Mouse (Mus musculus): ENCODE results near the gene 1700109H08Rik. TPM values are rescaled to one million over a fixed set of nuclear protein-coding genes. Genes with fewer than 3 reads are reported as not detected.
"Not testable (repeated sequence)": the region's sequence is repeated elsewhere in the genome, so short reads cannot be mapped to it uniquely, and the experiment has no call there.

1700109H08Rik gene
- polyA plus RNA-seq (2012), result 0.02 and 0.08 TPM in 2 replicates

DNA sequence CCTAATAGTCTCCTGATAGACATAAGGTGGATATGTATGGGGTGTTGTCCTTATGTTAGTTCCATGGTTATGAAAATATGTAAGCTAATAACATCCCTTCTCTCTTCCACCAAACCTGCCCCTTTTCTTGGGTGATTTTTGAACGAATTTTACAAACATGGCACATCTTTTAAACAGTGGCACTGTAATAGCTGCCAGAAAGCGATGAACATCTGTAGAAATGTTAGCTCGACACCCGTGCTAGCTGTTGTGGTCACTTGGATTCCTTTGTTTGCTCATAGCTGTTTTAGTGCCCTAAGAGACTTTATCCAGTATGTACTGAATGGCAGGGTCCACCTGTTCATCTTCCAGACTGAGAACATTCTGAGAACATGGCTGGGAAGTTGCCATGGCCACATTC, at the start of gene 1700109H08Rik:
TSS of gene 1700109H08Rik (plus strand) at position 301 of the 400 bp plus-strand sequence.
- peaks cover 96% of the 10 kb centered on the region for H3K36me3 ChIP-seq (ENCODE audit: control insufficient read depth)
- no peaks in the 10 kb centered on the region for H3K27me3 ChIP-seq (ENCODE audit: control insufficient read depth)
- no peak for TF ChIP-seq TAL1 (IDR thresholded peaks at IDR 0.05; ENCODE audit: low read length)
- no peak for TF ChIP-seq GATA1 (IDR thresholded peaks at IDR 0.05; ENCODE audit: low read length)
- peaks cover 3% of the 10 kb centered on the region; the same call in 1 of the 2 replicates for H3K9me3 ChIP-seq (ENCODE audit: control insufficient read depth, low read length)
- H3K4me3 ChIP-seq (replicated peaks), result no peak within 1 kb of the TSS
- no peaks in the 10 kb centered on the region for H3K4me1 ChIP-seq (ENCODE audit: control insufficient read depth)

DNA sequence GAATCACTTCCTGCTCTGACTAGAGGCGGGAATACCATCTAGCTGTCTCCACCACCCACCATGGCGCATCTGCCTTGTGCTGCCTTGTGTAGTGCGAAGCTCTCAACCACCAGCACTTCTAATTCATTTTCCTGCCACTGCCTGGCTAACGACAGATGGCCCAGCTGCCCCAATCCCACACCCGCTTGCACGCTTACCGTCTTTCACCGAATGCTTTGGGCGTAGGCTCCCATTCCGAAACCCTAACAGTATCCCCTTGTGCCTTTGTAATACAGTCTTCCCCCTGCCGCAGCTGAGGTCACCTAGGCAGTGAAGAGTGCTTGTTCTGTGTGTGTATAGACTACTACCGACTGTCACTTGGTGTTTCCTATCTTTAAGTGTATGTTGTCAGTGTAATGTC, 49.6 kb upstream of the 1700109H08Rik start:
- no peaks in the 10 kb centered on the region for H3K4me1 ChIP-seq (ENCODE audit: control insufficient read depth)
- no peak for TF ChIP-seq TAL1 (IDR thresholded peaks at IDR 0.05; ENCODE audit: low read length)
- TF ChIP-seq GATA1 (IDR thresholded peaks at IDR 0.05; ENCODE audit: low read length), result no peak
- no peaks in the 10 kb centered on the region for H3K27me3 ChIP-seq (ENCODE audit: control insufficient read depth)
- no peak overlapping the region for H3K4me3 ChIP-seq (replicated peaks)
- H3K36me3 ChIP-seq (ENCODE audit: control insufficient read depth), result peaks cover 21% of the 10 kb centered on the region
- no peaks in the 10 kb centered on the region for H3K9me3 ChIP-seq (ENCODE audit: control insufficient read depth, low read length)

GRCm38 (mm10) chr5:3522826-3523225, 48.5 kb upstream of the 1700109H08Rik start:
- no peak for TF ChIP-seq TAL1 (IDR thresholded peaks at IDR 0.05; ENCODE audit: low read length)
- no peak for TF ChIP-seq GATA1 (IDR thresholded peaks at IDR 0.05; ENCODE audit: low read length)
- Histone ChIP-seq H3K9me3 (ENCODE audit: control insufficient read depth, low read length) (no peaks in the 10 kb centered on the region), H3K4me1 (ENCODE audit: control insufficient read depth) (no peaks in the 10 kb centered on the region), H3K4me3 (replicated peaks) (no peak overlapping the region), H3K27me3 (ENCODE audit: control insufficient read depth) (no peaks in the 10 kb centered on the region), H3K36me3 (ENCODE audit: control insufficient read depth) (peaks cover 21% of the 10 kb centered on the region)

DNA sequence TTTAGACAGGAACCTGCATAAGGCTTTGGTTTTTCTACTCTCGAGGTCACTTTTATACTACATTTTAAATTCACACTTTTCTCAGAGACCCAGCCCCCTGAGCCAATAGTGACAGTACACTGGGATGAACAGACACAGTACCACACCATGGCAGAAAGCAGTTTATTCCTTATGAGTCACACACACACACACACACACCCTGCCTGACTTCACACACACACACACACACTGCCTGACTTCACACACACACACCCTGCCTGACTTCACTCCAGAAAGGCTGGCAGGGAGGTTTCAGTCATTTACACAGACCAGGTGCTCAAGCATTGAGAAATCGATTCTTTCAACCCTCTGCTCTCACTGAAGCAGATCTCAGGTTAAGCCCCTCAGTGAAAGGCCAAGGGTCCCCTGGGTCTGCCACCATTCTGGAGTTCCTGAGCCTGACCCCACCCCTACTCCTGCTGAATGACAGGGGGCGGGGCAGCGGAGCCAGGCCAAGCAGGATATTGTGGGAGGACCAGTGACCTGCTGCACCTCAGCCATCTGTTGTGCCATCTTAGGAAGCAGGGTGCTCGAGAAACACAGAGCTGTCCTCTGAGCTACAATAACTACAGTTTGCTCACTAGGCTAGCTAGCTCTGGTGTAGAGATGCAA, 44.2 kb upstream of the 1700109H08Rik start:
- H3K36me3 ChIP-seq (ENCODE audit: control insufficient read depth), result no peaks in the 10 kb centered on the region; the same call in 1 of the 2 replicates
- no peak overlapping the region for H3K4me3 ChIP-seq (replicated peaks)
- no peaks in the 10 kb centered on the region for H3K27me3 ChIP-seq (ENCODE audit: control insufficient read depth)
- no peaks in the 10 kb centered on the region for H3K9me3 ChIP-seq (ENCODE audit: control insufficient read depth, low read length)
- H3K4me1 ChIP-seq (ENCODE audit: control insufficient read depth), result no peaks in the 10 kb centered on the region
- TF ChIP-seq TAL1 (IDR thresholded peaks at IDR 0.05; ENCODE audit: low read length), result no peak
- no peak for TF ChIP-seq GATA1 (IDR thresholded peaks at IDR 0.05; ENCODE audit: low read length)

GRCm38 (mm10) chr5:3529585-3530189, 41.7 kb upstream of the 1700109H08Rik start:
- TF ChIP-seq GATA1 (IDR thresholded peaks at IDR 0.05; ENCODE audit: low read length) (no peak), TAL1 (IDR thresholded peaks at IDR 0.05; ENCODE audit: low read length) (no peak)
- Histone ChIP-seq H3K9me3 (ENCODE audit: control insufficient read depth, low read length) (no peaks in the 10 kb centered on the region), H3K4me1 (ENCODE audit: control insufficient read depth) (no peaks in the 10 kb centered on the region), H3K27me3 (ENCODE audit: control insufficient read depth) (no peaks in the 10 kb centered on the region), H3K36me3 (ENCODE audit: control insufficient read depth) (no peaks in the 10 kb centered on the region; the same call in 1 of the 2 replicates), H3K4me3 (replicated peaks) (no peak overlapping the region)

GRCm38 (mm10) chr5:3532048-3532447, 39.3 kb upstream of the 1700109H08Rik start:
- H3K4me1 ChIP-seq (ENCODE audit: control insufficient read depth); H3K27me3 ChIP-seq (ENCODE audit: control insufficient read depth); H3K36me3 ChIP-seq (ENCODE audit: control insufficient read depth); H3K9me3 ChIP-seq (ENCODE audit: control insufficient read depth, low read length); H3K4me3 ChIP-seq (replicated peaks): not testable (repeated sequence)

DNA sequence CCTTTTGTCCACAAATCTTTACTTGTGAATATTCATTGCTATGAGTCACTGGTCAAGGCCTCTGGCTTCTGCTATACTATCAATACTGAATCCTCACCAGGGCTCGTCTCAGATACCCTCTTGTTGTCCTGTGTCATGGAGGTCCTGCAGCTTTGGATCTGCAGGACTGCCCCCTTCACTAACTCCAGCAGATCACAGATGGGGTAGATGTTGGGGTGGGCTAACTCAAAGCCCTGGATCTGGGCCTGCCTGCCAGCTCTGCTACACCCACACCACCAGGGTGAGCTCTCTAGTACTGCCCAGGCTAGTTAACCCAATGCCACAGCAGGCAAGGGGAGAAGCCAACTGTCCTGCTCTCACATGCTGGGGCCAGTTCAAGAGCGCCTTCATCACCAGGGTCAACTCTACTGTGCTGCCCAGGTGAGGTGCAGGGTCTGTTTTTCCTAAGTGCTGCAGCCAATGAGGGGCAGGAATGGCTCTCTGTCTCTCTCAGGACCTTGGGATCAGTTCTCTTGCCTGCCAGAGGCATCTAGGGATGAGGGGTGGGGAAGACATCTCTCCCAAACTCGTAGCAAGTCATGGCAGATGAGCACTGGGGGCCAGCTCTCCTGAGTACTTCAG, 34.7 kb upstream of the 1700109H08Rik start:
- peaks cover 1% of the 10 kb centered on the region for H3K4me1 ChIP-seq (ENCODE audit: control insufficient read depth)
- no peak overlapping the region for H3K4me3 ChIP-seq (replicated peaks)
- no peaks in the 10 kb centered on the region for H3K36me3 ChIP-seq (ENCODE audit: control insufficient read depth)
- no peaks in the 10 kb centered on the region for H3K9me3 ChIP-seq (ENCODE audit: control insufficient read depth, low read length)
- no peaks in the 10 kb centered on the region for H3K27me3 ChIP-seq (ENCODE audit: control insufficient read depth)
- TF ChIP-seq TAL1 (IDR thresholded peaks at IDR 0.05; ENCODE audit: low read length) (no peak), GATA1 (IDR thresholded peaks at IDR 0.05; ENCODE audit: low read length) (no peak)

DNA sequence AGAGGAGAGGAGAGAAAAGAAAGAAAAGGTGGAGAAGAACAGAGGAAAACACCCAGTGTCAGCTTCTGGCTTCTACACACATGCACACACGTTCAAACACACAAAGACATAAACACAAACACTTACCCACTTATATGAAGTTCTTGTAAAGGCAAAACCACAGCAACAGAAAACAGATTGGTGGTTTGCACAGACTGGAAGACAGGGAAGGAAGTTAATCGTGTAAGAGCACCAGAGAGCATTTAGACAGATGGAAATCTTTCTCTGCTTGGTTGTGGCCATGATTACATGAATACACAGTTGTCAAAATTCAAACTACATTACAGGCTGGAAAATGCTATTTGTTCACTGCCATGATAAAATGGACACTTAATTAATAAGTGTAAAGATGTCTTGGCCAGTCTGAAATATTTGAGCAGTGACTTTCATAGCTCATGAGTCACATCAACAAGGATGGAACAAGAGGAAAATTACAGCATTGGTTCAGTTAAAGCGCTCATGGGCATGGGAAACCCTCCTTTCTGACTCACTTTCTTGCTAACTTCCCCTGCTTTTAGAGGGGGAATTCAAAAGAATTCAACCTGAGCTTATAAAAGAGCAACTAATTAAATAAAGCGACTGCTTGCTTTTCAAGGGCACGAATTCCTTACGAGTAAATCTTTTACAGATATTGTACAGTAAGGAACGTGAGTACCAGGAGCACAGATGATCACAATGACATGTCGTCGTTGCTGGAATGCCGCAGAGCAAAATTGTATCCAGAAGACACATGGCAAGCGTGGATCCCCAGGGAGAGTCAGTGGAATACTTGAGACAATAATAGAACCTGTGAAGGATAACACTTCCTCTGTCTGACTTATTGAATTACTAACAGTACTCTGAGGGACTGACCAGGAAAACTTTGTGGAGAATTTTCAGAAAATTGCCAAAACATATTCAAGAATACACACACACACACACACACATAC, 32.6 kb upstream of the 1700109H08Rik start:
- no peaks in the 10 kb centered on the region for H3K36me3 ChIP-seq (ENCODE audit: control insufficient read depth)
- peaks cover 18% of the 10 kb centered on the region for H3K4me1 ChIP-seq (ENCODE audit: control insufficient read depth)
- H3K4me3 ChIP-seq (replicated peaks), result no peak overlapping the region
- TF ChIP-seq GATA1 (IDR thresholded peaks at IDR 0.05; ENCODE audit: low read length) (no peak), TAL1 (IDR thresholded peaks at IDR 0.05; ENCODE audit: low read length) (no peak)
- H3K9me3 ChIP-seq (ENCODE audit: control insufficient read depth, low read length), result no peaks in the 10 kb centered on the region
- no peaks in the 10 kb centered on the region for H3K27me3 ChIP-seq (ENCODE audit: control insufficient read depth)

Measured in erythroblast, embryonic 14.5 days (primary cell).